Mouse (Mus musculus) kidney, adult 8-10 months (tissue): ENCODE results near the gene Olfr1202.

Experiments
- DNase-seq, 2 experiments: peaks; one replicate each; pipeline ENCODE4 v3.0.0; 2022

Gene Olfr1202

GRCm38 (mm10) chr2:88814196-88814595 lies at the start of gene Olfr1202:
Gene Olfr1202, plus strand, starts transcription at chr2:88814496.
- DNase-seq = no peak

- no peak for DNase-seq
These were observed 43.9 kb upstream of the Olfr1202 start, which contains the start of gene Olfr1200 for GRCm38 (mm10) chr2:88770388-88770787. Gene Olfr1200, minus strand, starts transcription at chr2:88770488.

- no peak for DNase-seq
These were observed 21.6 kb upstream of the Olfr1202 start, which contains the start of gene Olfr1201 for GRCm38 (mm10) chr2:88792736-88793135. Gene Olfr1201, plus strand, starts transcription at chr2:88793036.

- DNase-seq = no peak
These were observed 15.1 kb downstream of the Olfr1202 start, which contains the start of gene Olfr1205 for GRCm38 (mm10) chr2:88829437-88829836. Gene Olfr1205, plus strand, starts transcription at chr2:88829737.

- DNase-seq = no peak
These were observed 24.2 kb downstream of the Olfr1202 start for GRCm38 (mm10) chr2:88838477-88838876.

- no peak for DNase-seq
These were observed 34.7 kb downstream of the Olfr1202 start, which contains the start of gene Olfr1204 for GRCm38 (mm10) chr2:88848992-88849391. Gene Olfr1204, plus strand, starts transcription at chr2:88849292.

- DNase-seq = no peak
These were observed 48.6 kb downstream of the Olfr1202 start, which contains the start of gene Olfr1206 for GRCm38 (mm10) chr2:88862931-88863330. Gene Olfr1206, plus strand, starts transcription at chr2:88863231.
